Mouse (Mus musculus) thymus, postnatal 14 days (tissue): ENCODE measurements at regions not wholly inside any gene's neighbourhood (a gene's known extent, or its start where the extent isn't known, plus 50 kb on each side); places are given as distances from the start of the nearest gene placed in this dataset.

ENCODE experiments used
- DNase-seq: peaks from one replicate; pipeline ENCODE4 v3.0.0; 2021

- no peak for DNase-seq
These were observed 56.1 kb upstream of the Kcng1 start for GRCm38 (mm10) chr2:168337611-168338010.

DNA sequence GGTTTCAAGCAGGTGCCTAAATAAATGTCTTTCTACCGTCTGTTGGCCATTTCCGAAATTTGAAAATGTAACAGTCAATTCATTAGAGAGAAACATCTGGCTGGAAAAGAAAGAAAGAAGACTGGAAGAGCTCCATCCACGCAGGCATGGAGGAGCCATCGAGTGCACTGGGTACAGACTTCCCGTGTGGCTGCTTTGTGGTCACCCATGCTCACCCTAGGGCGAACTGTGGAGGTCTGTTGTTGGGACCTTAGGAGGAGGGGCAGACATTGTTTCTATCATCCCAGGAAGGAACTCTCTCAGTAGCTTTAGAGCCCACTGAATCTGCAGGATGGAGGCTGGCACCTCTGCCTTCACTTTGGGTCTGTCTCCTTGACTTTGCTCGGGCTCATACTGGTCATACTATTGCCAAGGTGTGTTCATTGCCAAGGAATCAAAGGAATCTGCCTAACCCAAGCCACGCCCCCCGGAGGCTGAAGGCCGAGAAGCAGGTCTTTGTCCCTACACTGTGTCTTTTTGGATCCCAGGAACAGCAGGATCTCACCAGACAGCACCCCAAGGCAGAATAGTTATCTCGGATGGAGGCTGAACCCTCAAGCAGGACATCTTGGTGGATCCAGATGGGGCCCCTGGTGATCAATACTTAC, 54.3 kb upstream of the Kcng1 start:
- no peak for DNase-seq

GRCm38 (mm10) chr2:168334241-168334588, 52.7 kb upstream of the Kcng1 start:
- no peak for DNase-seq

- DNase-seq = no peak
These were observed 52.2 kb upstream of the Kcng1 start for GRCm38 (mm10) chr2:168333552-168334240.

DNA sequence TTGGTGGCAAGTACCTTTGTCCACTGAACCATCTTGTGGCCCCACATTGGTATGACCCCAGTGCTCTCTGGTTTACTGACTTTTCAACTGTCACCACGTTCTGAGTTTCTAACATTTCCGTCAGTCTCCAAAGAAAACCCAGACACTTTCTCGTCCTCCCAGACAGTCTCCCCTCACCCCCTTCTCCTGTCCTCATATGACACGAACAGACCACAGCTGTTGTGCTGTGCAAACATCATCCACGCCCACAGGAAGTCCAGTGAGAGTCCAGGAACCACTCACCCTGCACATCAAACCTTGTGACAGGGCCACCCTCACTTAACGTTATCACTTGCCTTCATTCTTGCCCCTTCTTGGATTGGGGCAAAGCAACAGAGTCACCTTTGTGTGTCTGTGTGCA, 51.4 kb upstream of the Kcng1 start:
- no peak for DNase-seq
